Mouse (Mus musculus) lung, postnatal 0 days (tissue): Measurements from ENCODE around the gene Cemip2. TPM values are rescaled to one million over a fixed set of nuclear protein-coding genes. Genes with fewer than 3 reads are reported as not detected.

Experiments
- ATAC-seq: fragments of 200-750 bp; cut with Nextera tagmentation; 2 replicates; pipeline ENCODE4 v1.8.0; 2017; ENCODE audit warnings: moderate library complexity
- DNase-seq: peaks from one replicate; pipeline ENCODE4 v3.0.0-alpha.2; 2016; ENCODE audit warnings: low spot score
- H3K27ac ChIP-seq: fragments of 300-500 bp; sonication (generic); 2 replicates; pipeline ENCODE4 v1.5.1; 2014; ENCODE audit warnings: antibody characterized with exemption, mild to moderate bottlenecking, low read length, mixed read lengths
- H3K27me3 ChIP-seq: fragments of 300-500 bp; sonication (generic); replicated peaks from 2 replicates; pipeline ENCODE4 v1.6.1; 2014; ENCODE audit warnings: low read length, mixed read lengths; ENCODE audit not compliant: insufficient read depth
- H3K36me3 ChIP-seq: fragments of 300-500 bp; sonication (generic); 2 replicates; pipeline ENCODE4 v1.6.1; 2014; ENCODE audit warnings: low read length, mixed read lengths; ENCODE audit not compliant: insufficient read depth
- H3K4me1 ChIP-seq: fragments of 300-500 bp; sonication (generic); 2 replicates; pipeline ENCODE4 v1.6.1; 2014; ENCODE audit warnings: antibody characterized with exemption, low read depth, low read length, mixed read lengths; ENCODE audit not compliant: insufficient read depth
- H3K4me2 ChIP-seq: fragments of 300-500 bp; sonication (generic); replicated peaks from 2 replicates; pipeline ENCODE4 v1.6.1; 2014; ENCODE audit warnings: low read depth, mild to moderate bottlenecking, low read length, moderate library complexity, mixed read lengths
- H3K4me3 ChIP-seq: fragments of 300-500 bp; sonication (generic); 2 replicates; pipeline ENCODE4 v1.5.1; 2014; ENCODE audit warnings: low read depth, low read length
- H3K9ac ChIP-seq: fragments of 300-500 bp; sonication (generic); replicated peaks from 2 replicates; pipeline ENCODE4 v1.6.1; 2014; ENCODE audit warnings: low read depth, mild to moderate bottlenecking
- H3K9me3 ChIP-seq: fragments of 300-500 bp; sonication (generic); 2 replicates; pipeline ENCODE4 v1.6.1; 2016; ENCODE audit warnings: low read length, mixed read lengths
- CTCF ChIP-seq: IDR thresholded peaks from 2 replicates; pipeline ENCODE4 v1.5.1; 2016; ENCODE audit warnings: antibody characterized with exemption, mild to moderate bottlenecking
- EP300 ChIP-seq: IDR thresholded peaks from 2 replicates; pipeline ENCODE4 v1.6.1; 2016; ENCODE audit warnings: antibody characterized with exemption, mild to moderate bottlenecking, control low read depth
- WGBS: fragments of 180-500 bp; shearing (Covaris S2); extraction: QIAGEN DNeasy Blood & Tissue Kit; methylation state at CpG from one replicate; pipeline ENCODE4 v1.1.7; 2014; 5-methylcytosine and 5-hydroxymethylcytosine counted together
- polyA plus RNA-seq: library from polyadenylated mRNA; unstranded; fragments of >200 nt; fragmentation: Nextera tagmentation; extraction: Ambion mirVana; gene quantifications from 2 replicates; pipeline ENCODE4 v1.2.1, GENCODE M21; 2015

Cemip2 gene
- polyA plus RNA-seq, 1 experiment from 2014 or later, result 46.7 TPM

DNA sequence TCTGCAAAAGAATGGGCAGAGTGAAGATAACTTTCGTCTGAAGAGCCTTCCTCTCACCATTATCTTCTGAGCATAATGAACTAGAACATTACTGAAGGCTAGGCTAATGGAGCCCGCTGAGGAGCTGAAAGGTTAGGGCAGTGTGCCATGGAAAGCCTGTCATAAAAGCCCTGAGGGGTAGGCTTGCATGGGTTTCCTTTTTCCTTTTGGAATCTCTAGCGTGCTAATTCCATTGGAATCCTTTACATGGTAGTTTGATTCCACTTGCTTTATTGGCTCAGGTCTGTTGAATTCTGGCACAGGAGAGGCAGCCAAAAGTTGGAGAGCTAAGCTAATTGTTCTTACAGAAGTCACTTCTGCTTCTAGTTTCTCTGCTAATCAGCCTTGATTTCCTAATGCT, 20.6 kb downstream of the Cemip2 start:
- no peak overlapping the region for H3K4me3 ChIP-seq
- no peak overlapping the region for H3K27ac ChIP-seq
- DNase-seq, result no peak
- TF ChIP-seq EP300, result no peak
- no peak for TF ChIP-seq CTCF
- no peak overlapping the region for H3K9ac ChIP-seq
- no peak overlapping the region for H3K4me2 ChIP-seq
- ATAC-seq, result no peak
- peaks cover 21% of the 10 kb centered on the region for H3K36me3 ChIP-seq
- 61% methylated on average over 3 of the region's 3 CpGs for WGBS
- no peaks in the 10 kb centered on the region for H3K4me1 ChIP-seq
- H3K27me3 ChIP-seq, result no peaks in the 10 kb centered on the region
- no peaks in the 10 kb centered on the region for H3K9me3 ChIP-seq

DNA sequence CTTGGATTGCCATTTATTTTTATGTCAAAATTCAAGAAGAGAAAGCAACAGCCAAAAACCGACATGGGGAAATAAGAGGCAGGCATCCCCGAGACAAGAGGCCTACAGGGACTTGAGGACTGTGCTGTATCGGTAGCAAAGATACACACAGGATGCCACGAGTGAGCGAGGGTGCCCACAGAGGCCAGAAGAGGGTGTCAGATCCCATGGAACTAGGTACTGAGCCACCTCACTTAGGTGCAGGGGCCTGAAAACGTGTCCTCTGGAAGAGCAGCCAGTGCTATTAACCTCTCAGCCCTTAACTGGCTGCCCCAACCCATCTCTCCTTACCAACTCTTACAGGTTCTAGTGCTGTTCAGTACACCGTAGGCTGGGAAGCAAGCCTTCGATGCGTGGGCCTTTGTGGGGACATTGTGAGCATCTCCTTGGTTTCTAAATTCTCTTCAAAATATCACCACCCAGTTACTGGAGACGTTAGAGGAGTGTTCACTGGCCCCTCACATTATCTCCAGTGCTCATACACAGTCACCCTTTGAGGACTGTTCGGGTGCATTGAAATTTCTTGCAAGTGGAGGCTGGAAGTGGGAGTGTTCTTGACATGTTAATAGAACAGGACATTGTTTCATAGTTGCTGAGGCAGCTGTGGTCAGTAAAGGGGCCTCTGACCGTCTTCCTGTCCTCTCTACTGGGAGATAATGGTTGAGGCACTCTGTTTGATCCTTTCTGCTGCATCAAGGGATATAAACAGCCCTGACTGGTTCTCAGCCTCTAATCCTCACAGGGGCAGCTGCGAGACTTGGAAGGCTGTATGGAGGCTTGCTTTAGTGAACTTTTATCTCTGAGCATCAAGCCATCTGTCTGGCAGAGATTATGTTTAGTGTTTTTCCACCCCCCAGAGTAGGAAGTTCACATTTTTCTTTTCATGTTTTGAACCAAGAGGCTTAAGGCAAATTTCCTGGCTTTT, 21.6 kb downstream of the Cemip2 start:
- TF ChIP-seq CTCF (no peak; the same call in 1 of the 2 replicates), EP300 (no peak)
- WGBS, result 58% methylated on average over 13 of the region's 13 CpGs

DNA sequence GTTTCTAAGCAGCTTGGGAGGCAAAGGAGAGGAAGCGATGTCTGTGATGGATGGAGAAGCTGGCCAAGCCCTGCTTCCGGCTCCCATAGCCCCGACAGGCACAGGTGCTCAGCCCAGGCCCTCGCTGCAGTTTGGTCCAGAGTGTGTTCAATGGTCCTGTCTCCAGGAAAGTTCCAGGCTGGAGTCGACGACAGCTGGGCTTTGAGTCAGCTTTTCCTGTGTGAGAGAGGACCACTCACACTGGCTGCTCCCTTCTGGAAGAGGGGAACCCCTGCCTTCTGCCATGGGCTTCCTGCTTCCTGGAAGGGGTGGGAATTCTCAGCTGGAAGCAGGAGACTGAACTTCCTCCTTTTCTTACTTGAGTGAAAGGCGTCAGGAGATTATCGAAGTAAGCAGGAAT, 26.3 kb downstream of the Cemip2 start:
- H3K9ac ChIP-seq, result no peak overlapping the region
- DNase-seq, result no peak
- H3K36me3 ChIP-seq, result peaks cover 22% of the 10 kb centered on the region
- no peak for ATAC-seq
- H3K9me3 ChIP-seq, result no peaks in the 10 kb centered on the region
- H3K27ac ChIP-seq, result peak overlapping the region; percentile 51; the same call in 1 of the 2 replicates
- no peak overlapping the region for H3K4me3 ChIP-seq
- TF ChIP-seq CTCF (no peak), EP300 (no peak)
- H3K4me2 ChIP-seq, result no peak overlapping the region
- H3K27me3 ChIP-seq, result no peaks in the 10 kb centered on the region
- H3K4me1 ChIP-seq, result no peaks in the 10 kb centered on the region
- WGBS, result 66% methylated on average over 8 of the region's 8 CpGs

More for the DNA sequence above, 21.6 kb downstream of the Cemip2 start:
- ATAC-seq (0 out of 2 replicates have a peak, but pooled peaks have one; percentile 12), DNase-seq (no peak)
- Histone ChIP-seq H3K4me1 (no peaks in the 10 kb centered on the region), H3K27me3 (no peaks in the 10 kb centered on the region), H3K9me3 (no peaks in the 10 kb centered on the region), H3K4me3 (no peak overlapping the region), H3K27ac (no peak overlapping the region), H3K9ac (no peak overlapping the region), H3K36me3 (peaks cover 21% of the 10 kb centered on the region), H3K4me2 (no peak overlapping the region)

DNA sequence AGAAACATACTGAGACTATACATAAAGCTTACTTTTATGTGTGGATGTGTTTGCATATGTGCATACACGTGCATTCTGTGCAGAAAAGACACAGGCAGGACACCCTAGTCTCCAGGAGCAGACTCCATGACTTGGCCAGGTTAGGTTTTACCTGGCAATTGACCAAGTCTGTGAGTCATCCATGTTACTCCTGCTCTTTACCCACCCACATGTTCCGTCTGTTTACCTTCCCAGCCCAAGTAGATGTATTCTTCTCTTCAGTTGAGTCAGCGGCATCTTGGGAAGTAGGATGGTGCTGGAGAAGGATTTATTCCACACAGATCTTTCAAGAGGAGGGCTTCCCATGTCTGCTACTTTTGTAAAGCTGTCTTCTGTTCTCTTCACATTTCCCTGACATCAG, 27.2 kb downstream of the Cemip2 start:
- no peak for TF ChIP-seq CTCF
- TF ChIP-seq EP300, result no peak
- ATAC-seq (peak; percentile 67), DNase-seq (peak; percentile 67)
- WGBS, result 52% methylated on average over 3 of the region's 3 CpGs
- Histone ChIP-seq H3K4me2 (no peak overlapping the region), H3K4me3 (no peak overlapping the region), H3K4me1 (no peaks in the 10 kb centered on the region), H3K36me3 (peaks cover 23% of the 10 kb centered on the region), H3K9ac (no peak overlapping the region), H3K27ac (no peak overlapping the region), H3K9me3 (no peaks in the 10 kb centered on the region), H3K27me3 (no peaks in the 10 kb centered on the region)

DNA sequence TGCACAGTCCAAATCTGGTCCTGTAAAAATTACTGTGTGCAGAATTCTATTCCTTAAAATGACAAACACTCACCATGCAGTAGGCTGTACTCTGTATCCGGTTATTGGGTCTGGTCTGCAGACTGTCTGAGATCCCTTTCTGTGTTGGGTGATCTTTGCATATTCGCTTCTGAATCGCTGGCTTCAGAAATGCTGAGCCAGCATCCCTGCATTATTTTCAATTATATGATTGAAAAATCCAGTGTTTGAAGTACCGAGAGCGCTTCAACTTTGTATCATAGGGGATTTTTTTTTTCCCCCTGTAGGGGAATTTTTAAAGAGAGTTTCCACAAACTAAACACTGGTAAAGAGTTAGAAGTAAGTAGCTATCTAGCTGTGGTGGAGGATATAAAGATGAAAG, 32.0 kb downstream of the Cemip2 start:
- WGBS, result 94% methylated on average over 5 of the region's 5 CpGs
- Histone ChIP-seq H3K4me2 (no peak overlapping the region), H3K4me3 (no peak overlapping the region), H3K27me3 (no peaks in the 10 kb centered on the region), H3K27ac (no peak overlapping the region), H3K9ac (no peak overlapping the region), H3K4me1 (no peaks in the 10 kb centered on the region), H3K9me3 (no peaks in the 10 kb centered on the region), H3K36me3 (peaks cover 18% of the 10 kb centered on the region)
- DNase-seq (no peak), ATAC-seq (no peak)
- TF ChIP-seq CTCF (no peak), EP300 (no peak)

DNA sequence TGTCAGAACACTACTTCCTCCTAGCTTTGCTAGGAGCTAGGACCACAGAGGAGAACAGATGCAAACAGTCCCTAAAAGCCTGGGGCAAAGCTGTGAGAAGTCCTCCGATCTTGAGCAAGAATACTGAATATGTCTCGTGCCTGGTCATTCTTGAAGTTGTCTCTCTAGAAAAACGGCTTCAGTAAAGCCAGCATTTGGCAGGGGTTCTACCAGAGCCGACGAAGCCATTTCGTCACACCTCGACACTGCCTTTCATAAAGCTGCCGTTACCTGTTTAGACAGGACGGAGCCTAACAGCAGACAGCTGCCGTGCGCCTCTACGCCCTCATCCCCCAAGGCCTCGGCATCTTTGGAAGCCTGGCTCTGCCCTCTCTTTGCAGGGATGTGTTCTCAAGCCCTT, 35.4 kb downstream of the Cemip2 start:
- Histone ChIP-seq H3K27me3 (no peaks in the 10 kb centered on the region), H3K36me3 (peaks cover 38% of the 10 kb centered on the region), H3K4me2 (no peak overlapping the region), H3K9ac (no peak overlapping the region), H3K9me3 (no peaks in the 10 kb centered on the region), H3K4me1 (no peaks in the 10 kb centered on the region), H3K4me3 (no peak overlapping the region), H3K27ac (no peak overlapping the region)
- TF ChIP-seq CTCF (no peak), EP300 (no peak)
- ATAC-seq, result no peak
- 69% methylated on average over 13 of the region's 13 CpGs for WGBS
- no peak for DNase-seq
